Mouse (Mus musculus) stomach, embryonic 14.5 days (tissue): ENCODE data around the gene Cemip. TPM values are rescaled to one million over a fixed set of nuclear protein-coding genes. Genes with fewer than 3 reads are reported as not detected.

Experiments used
- ATAC-seq: fragments of 200-750 bp; cut with Nextera tagmentation; 2 replicates; pipeline ENCODE4 v1.8.0; 2017; ENCODE audit warnings: low read depth, moderate TSS enrichment; ENCODE audit not compliant: insufficient number of reproducible peaks, insufficient read depth, low FRiP score
- H3K27ac ChIP-seq: fragments of 300-500 bp; sonication (generic); 2 replicates; pipeline ENCODE4 v1.5.1; 2014; ENCODE audit warnings: mild to moderate bottlenecking, low read length, moderate library complexity, mixed read lengths
- H3K27me3 ChIP-seq: fragments of 300-500 bp; sonication (generic); 2 replicates; pipeline ENCODE4 v1.6.1; 2014; ENCODE audit warnings: low read length, control low read depth, mixed read lengths; ENCODE audit not compliant: control insufficient read depth, insufficient read depth
- H3K36me3 ChIP-seq: fragments of 300-500 bp; sonication (generic); 2 replicates; pipeline ENCODE4 v1.6.1; 2014; ENCODE audit warnings: mild to moderate bottlenecking, control low read depth, low read length, moderate library complexity, mixed read lengths; ENCODE audit not compliant: control insufficient read depth, insufficient read depth
- H3K4me1 ChIP-seq: fragments of 300-500 bp; sonication (generic); 2 replicates; pipeline ENCODE4 v1.6.1; 2014; ENCODE audit warnings: low read length, control low read depth, mixed read lengths; ENCODE audit not compliant: control insufficient read depth, insufficient read depth
- H3K4me2 ChIP-seq: fragments of 300-500 bp; sonication (generic); replicated peaks from 2 replicates; pipeline ENCODE4 v1.6.1; 2014; ENCODE audit warnings: low read depth, low read length, control low read depth
- H3K4me3 ChIP-seq: fragments of 300-500 bp; sonication (generic); 2 replicates; pipeline ENCODE4 v1.5.1; 2014; ENCODE audit warnings: low read depth, low read length, control low read depth
- H3K9ac ChIP-seq: fragments of 300-500 bp; sonication (generic); replicated peaks from 2 replicates; pipeline ENCODE4 v1.6.1; 2014; ENCODE audit warnings: low read depth, mild to moderate bottlenecking, control low read depth, low read length, moderate library complexity, mixed read lengths
- H3K9me3 ChIP-seq: fragments of 300-500 bp; sonication (generic); 2 replicates; pipeline ENCODE4 v1.6.1; 2016; ENCODE audit warnings: low read depth, low read length, control low read depth; ENCODE audit not compliant: control insufficient read depth
- whole genome bisulfite sequencing: fragments of 180-500 bp; shearing (Covaris S2); extraction: QIAGEN DNeasy Blood & Tissue Kit; methylation state at CpG from one replicate; pipeline ENCODE4 v1.1.7; 2014; 5-methylcytosine and 5-hydroxymethylcytosine counted together
- polyA plus RNA-seq: library from polyadenylated mRNA; unstranded; fragments of >200 nt; fragmentation: Nextera tagmentation; extraction: Ambion mirVana; gene quantifications from 2 replicates; pipeline ENCODE4 v1.2.1, GENCODE M21; 2014

Gene Cemip
- polyA plus RNA-seq, 1 experiment from 2014 or later = 0.42 TPM

DNA sequence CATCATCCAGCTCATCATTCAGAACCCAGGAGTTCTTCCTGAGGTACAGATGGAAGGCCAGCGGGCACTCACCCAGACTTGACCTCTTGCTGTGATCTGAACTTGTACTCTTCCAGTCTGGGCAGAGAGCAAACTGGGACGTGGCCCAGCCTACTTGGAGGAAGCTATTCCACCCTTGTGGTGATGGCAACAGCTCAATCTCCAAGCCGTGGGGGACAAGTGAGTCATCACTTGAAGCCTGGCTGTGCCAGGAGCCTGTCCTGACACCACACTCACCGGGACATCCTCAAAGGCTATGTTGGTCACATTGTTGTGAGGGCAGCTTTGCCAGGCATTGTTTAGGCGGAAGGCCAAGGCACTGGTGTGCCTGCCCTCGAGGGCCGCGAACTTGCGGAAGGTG is 133.8 kb downstream of the Cemip start:
- Histone ChIP-seq H3K27ac (no peak overlapping the region), H3K27me3 (no peaks in the 10 kb centered on the region), H3K4me2 (no peak overlapping the region), H3K4me3 (no peak overlapping the region), H3K9ac (no peak overlapping the region), H3K4me1 (no peaks in the 10 kb centered on the region), H3K9me3 (no peaks in the 10 kb centered on the region), H3K36me3 (no peaks in the 10 kb centered on the region)
- ATAC-seq = no peak
- 86% methylated on average over 9 of the region's 9 CpGs for whole genome bisulfite sequencing

DNA sequence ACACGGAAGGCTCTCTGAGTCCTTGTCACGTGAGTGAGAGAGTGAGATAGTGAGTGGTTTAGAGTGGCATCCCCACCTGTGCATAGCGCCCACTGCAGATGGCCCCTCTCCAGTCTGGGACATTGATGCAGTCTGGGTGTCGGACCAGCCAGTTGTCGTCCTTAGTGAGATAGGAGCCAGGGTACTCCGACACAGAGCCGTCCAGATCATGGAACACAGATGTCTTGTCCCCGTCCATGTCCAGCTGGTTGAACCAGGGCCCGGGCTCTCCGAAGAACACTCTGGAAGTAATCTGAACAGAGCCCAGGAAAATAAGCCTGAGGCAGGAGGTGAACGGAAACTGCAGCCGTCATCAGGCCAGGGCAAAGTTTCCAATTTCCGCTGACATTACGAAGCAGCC is 135.0 kb downstream of the Cemip start:
- no peak overlapping the region for H3K9ac ChIP-seq
- H3K4me3 ChIP-seq = no peak overlapping the region
- H3K27ac ChIP-seq = no peak overlapping the region
- H3K4me1 ChIP-seq = no peaks in the 10 kb centered on the region
- H3K36me3 ChIP-seq = no peaks in the 10 kb centered on the region
- no peak overlapping the region for H3K4me2 ChIP-seq
- no peaks in the 10 kb centered on the region for H3K9me3 ChIP-seq
- WGBS = 87% methylated on average over 14 of the region's 14 CpGs
- no peak for ATAC-seq
- H3K27me3 ChIP-seq = no peaks in the 10 kb centered on the region

DNA sequence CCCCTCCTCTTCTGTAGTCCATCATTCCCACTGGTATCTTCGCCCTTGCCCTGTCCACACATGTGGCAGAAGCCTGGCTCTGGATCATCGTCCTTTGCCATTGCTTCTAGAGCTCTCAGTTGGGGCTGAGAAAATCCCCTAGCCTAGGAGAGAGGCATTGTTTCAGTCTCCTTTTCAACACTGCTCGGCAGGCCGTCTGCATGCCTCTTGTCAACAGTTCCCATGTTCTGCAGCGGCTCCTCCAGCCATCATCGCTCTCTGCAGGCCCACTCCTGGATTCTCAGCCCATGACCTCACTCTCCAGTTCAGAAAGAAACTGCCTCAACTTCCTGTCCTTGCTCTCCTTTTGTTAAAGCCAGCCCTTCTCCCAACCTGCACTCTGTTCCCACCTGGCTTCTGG is 136.6 kb downstream of the Cemip start:
- Histone ChIP-seq H3K9ac (no peak overlapping the region), H3K4me3 (no peak overlapping the region), H3K4me1 (no peaks in the 10 kb centered on the region), H3K36me3 (no peaks in the 10 kb centered on the region), H3K9me3 (no peaks in the 10 kb centered on the region), H3K27me3 (no peaks in the 10 kb centered on the region), H3K27ac (no peak overlapping the region), H3K4me2 (no peak overlapping the region)
- WGBS = 73% methylated on average over 6 of the region's 6 CpGs
- no peak for ATAC-seq

DNA sequence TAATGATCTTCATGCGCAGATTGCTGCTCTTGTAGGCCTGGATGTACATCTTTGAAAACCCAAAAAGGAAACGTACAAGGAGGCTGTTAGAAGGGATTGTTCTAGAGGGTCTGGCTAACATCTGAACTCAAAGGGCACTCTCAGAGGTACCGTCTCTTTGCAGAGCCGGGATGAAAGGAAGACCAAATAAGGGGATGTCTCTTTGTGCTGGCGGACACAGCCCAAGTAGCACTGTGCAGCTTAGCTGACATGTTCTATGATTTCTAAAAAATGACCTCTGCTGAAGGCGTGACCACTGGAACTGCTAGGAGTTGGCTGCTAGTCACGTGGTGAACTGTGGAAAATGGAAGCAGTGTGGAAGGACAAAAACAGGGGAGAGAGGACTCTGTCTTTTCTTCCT is 137.6 kb downstream of the Cemip start:
- Histone ChIP-seq H3K27ac (0 out of 2 replicates have a peak overlapping the region, but pooled peaks have one; percentile 24), H3K4me2 (no peak overlapping the region), H3K4me3 (no peak overlapping the region), H3K9me3 (no peaks in the 10 kb centered on the region), H3K9ac (no peak overlapping the region), H3K27me3 (no peaks in the 10 kb centered on the region), H3K4me1 (no peaks in the 10 kb centered on the region), H3K36me3 (no peaks in the 10 kb centered on the region)
- WGBS = 44% methylated on average over 7 of the region's 7 CpGs
- ATAC-seq = peak; percentile 53; the same call in 1 of the 2 replicates

DNA sequence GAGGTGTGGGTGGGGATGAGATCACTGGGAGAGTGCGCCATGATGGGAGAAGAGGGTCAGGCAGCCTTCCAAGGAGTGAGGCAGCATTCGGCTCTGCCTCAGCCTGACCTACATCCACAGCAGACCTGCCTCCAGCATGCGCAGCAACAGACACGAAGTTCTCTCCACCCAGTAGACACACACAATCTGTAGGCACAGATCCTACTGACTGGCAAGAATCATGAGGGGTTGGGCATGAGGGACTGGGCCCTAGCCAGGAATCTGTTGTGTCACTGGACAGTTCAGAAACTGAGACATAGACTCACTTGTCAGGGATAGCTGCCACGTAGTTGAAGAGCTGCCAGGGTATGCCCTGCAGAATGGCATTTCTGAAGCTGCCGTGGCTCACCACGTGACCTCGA is 144.6 kb downstream of the Cemip start:
- ATAC-seq = no peak
- no peak overlapping the region for H3K4me2 ChIP-seq
- no peaks in the 10 kb centered on the region for H3K36me3 ChIP-seq
- 0 out of 2 replicates have a peak, but pooled peaks cover 4% of the 10 kb centered on the region for H3K4me1 ChIP-seq
- WGBS = 88% methylated on average over 8 of the region's 8 CpGs
- no peaks in the 10 kb centered on the region for H3K9me3 ChIP-seq
- no peak overlapping the region for H3K9ac ChIP-seq
- H3K27me3 ChIP-seq = no peaks in the 10 kb centered on the region
- H3K4me3 ChIP-seq = no peak overlapping the region
- H3K27ac ChIP-seq = no peak overlapping the region

DNA sequence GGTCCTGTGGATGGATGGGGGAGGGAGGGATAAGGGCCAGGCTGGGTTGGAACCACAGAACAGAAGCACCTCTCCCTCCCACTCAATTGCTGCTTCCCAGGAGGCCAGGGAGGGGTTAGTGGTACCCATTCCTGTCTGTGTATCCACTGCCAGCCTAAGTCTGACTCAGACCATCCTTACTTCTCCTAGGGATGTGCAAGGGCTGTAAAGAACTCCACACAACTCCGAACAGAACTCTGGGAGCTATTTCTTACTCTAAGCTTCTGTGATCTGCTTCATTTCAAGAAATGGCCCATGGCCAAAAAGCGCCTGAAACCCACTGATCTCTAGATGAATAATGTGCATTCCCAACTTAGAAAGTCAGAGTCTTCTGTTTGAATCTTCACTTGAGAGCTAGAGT is 146.2 kb downstream of the Cemip start:
- 45% methylated on average over 2 of the region's 2 CpGs for WGBS
- Histone ChIP-seq H3K27ac (peak overlapping the region; percentile 30), H3K4me3 (no peak overlapping the region), H3K4me1 (0 out of 2 replicates have a peak, but pooled peaks cover 4% of the 10 kb centered on the region), H3K4me2 (no peak overlapping the region), H3K9me3 (no peaks in the 10 kb centered on the region), H3K9ac (no peak overlapping the region), H3K27me3 (no peaks in the 10 kb centered on the region), H3K36me3 (no peaks in the 10 kb centered on the region)
- ATAC-seq = peak; percentile 46; the same call in 1 of the 2 replicates

DNA sequence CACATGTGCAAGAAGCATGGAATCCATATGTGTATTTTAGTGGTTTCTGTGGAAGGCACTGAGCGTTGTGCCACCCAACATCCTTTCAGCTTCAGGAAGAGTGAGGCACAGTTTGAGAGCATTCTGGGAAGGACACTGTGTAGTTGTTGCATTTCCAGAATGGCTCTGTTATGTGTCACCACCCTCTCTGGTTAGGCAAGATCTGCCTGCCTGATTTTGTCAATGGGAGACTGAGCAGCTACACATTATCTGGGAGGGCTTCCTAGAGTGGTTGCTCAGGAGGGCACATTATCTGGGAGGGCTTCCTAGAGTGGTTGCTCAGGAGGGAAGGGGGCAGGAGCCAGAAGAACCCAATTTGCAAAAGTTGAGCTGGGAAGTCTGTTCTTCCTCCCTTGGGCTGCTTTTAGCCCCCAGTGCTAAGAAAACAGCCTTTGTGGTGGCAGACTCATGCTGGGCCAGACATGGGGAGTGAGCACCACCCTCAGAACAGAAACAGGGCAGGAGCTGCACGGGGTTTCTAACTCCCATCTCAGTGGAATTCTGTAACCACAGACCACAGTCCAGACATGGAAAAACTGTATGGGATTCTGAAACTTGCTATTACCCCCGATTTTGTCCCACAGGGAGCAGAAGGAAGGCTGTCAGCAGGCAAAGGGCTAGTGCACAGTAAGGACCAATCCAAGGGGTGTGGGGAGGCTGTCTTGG is 147.1 kb downstream of the Cemip start:
- H3K4me2 ChIP-seq = no peak overlapping the region
- H3K9ac ChIP-seq = no peak overlapping the region
- 63% methylated on average over 3 of the region's 3 CpGs for WGBS
- H3K9me3 ChIP-seq = no peaks in the 10 kb centered on the region
- H3K36me3 ChIP-seq = no peaks in the 10 kb centered on the region
- no peak for ATAC-seq
- no peak overlapping the region for H3K4me3 ChIP-seq
- 0 out of 2 replicates have a peak, but pooled peaks cover 4% of the 10 kb centered on the region for H3K4me1 ChIP-seq
- no peak overlapping the region for H3K27ac ChIP-seq
- H3K27me3 ChIP-seq = no peaks in the 10 kb centered on the region

DNA sequence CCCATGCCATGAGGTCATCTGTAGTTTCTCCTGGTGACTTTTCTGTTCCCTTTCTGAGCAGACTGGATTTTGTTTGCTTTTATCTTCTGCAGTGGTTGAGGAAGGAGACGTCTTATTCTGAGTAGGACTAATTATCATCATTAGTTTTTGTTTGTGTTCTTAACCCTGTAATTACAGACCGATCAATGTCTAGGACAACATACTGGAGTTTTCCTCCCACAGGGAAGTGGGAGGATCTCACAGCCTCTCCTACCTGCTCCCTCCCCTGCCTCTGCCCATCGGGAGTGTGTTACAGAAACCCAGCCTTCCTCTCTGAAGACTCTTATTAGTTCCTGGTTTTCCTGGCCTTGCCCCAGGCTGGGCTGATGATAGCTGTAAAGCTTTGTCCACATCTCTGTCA is 164.7 kb downstream of the Cemip start:
- no peak for ATAC-seq
- WGBS = 46% methylated on average over 3 of the region's 3 CpGs

DNA sequence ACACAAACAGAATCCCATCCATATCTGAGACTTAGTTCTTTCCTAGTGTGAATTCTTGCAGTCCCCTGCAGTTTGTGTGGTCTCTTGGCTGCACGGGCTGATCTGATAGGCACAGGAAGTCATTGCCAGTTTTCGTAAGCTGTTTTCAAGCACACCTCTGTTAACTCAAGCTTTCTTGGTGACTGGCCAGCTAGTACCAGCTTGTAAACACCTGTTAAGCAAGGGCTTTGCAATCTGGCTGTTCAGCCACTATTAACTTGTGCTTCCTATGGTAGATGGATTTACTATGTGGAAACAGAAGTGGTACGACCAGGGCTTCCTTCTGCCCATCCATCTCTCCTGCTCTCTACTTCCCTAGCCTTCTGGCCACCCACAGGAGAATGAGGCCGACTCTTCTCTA is 166.1 kb downstream of the Cemip start:
- 72% methylated on average over 4 of the region's 4 CpGs for WGBS
- Histone ChIP-seq H3K9me3 (no peaks in the 10 kb centered on the region), H3K36me3 (no peaks in the 10 kb centered on the region), H3K4me1 (no peaks in the 10 kb centered on the region), H3K9ac (no peak overlapping the region), H3K4me3 (no peak overlapping the region), H3K27me3 (no peaks in the 10 kb centered on the region), H3K4me2 (no peak overlapping the region), H3K27ac (no peak overlapping the region)
- ATAC-seq = no peak

More for the DNA sequence above, 164.7 kb downstream of the Cemip start:
- Histone ChIP-seq H3K4me3 (no peak overlapping the region), H3K4me2 (no peak overlapping the region), H3K27me3 (no peaks in the 10 kb centered on the region), H3K9ac (no peak overlapping the region), H3K36me3 (no peaks in the 10 kb centered on the region), H3K9me3 (no peaks in the 10 kb centered on the region), H3K4me1 (no peaks in the 10 kb centered on the region), H3K27ac (no peak overlapping the region)
